Comparison of ENCODE assay signal across 23 mouse cellular contexts in the genomic region with DNA sequence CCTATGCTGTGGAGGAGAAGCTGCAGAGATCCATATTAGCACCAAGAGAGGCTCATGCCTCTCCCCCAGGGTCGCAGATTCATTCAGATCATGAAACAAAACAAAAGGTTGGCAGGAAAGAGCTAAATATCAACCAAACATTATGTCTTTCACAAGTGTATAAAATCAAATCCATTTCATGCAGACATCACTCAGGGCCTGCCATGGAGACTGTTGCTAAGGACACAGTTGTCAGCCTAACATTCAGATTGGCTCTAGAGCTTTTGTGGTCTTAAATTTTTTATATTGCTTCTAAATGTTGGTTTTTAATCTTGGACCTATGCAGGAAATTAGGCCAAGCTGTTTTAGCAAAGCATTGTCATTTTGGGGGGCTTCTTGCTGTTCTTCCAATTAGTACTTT. TPM values are rescaled to one million over a fixed set of nuclear protein-coding genes. Genes with fewer than 3 reads are reported as not detected.
DNase-seq lines count a peak whose midpoint lies in the region; ATAC-seq and TF ChIP-seq lines count a peak whose summit lies in the region.
"Had no signal": no experiment of that assay in that cellular context is flagged by ENCODE, and none has a peak within 500 bp of the region (broad histone marks: within the 10 kb centered on the region; RNA-seq: fewer than 3 reads in every experiment).

No protein-coding gene starts in this region.

- H3K27ac ChIP-seq in heart, adult 2 months: no peak overlapping the region
- peak overlapping the region; percentile 74 for H3K27ac ChIP-seq in layer of hippocampus, adult 2 months
- H3K27ac ChIP-seq in midbrain, embryonic 16.5 days (ENCODE audit: low read length): peak overlapping the region; percentile 38; the same call in 1 of the 2 replicates
- H3K27ac ChIP-seq in midbrain, embryonic 11.5 days (ENCODE audit: low read depth, low read length): no peak overlapping the region
- H3K27ac ChIP-seq: hindbrain, embryonic 14.5 days had no signal

- peaks cover 6% of the 10 kb centered on the region; the same call in 1 of the 2 replicates for H3K4me1 ChIP-seq in heart, adult 2 months (ENCODE audit: control insufficient read depth, insufficient read depth, low read length)
- H3K4me1 ChIP-seq in midbrain, embryonic 16.5 days (ENCODE audit: control insufficient read depth, insufficient read depth, low read length): no peaks in the 10 kb centered on the region
- H3K4me1 ChIP-seq in midbrain, embryonic 11.5 days (ENCODE audit: control insufficient read depth, insufficient read depth, low read length): no peaks in the 10 kb centered on the region

- no peaks in the 10 kb centered on the region for H3K27me3 ChIP-seq in heart, adult 2 months (ENCODE audit: control insufficient read depth, insufficient read depth, low read length)
- no peaks in the 10 kb centered on the region for H3K27me3 ChIP-seq in midbrain, embryonic 16.5 days (ENCODE audit: control insufficient read depth, insufficient read depth, low read depth, low read length)
- H3K27me3 ChIP-seq in midbrain, embryonic 11.5 days (ENCODE audit: control insufficient read depth, insufficient read depth, low read length): no peaks in the 10 kb centered on the region
- H3K27me3 ChIP-seq: CH12.LX had no signal

- H3K79me2 ChIP-seq in heart, adult 2 months (replicated peaks; ENCODE audit: control insufficient read depth, insufficient read depth, low read length): 0 out of 2 replicates have a peak, but pooled peaks cover 1% of the 10 kb centered on the region

- H3K4me3 ChIP-seq in heart, adult 2 months: no peak overlapping the region
- no peak overlapping the region for H3K4me3 ChIP-seq in layer of hippocampus, adult 2 months
- H3K4me3 ChIP-seq in midbrain, embryonic 16.5 days (ENCODE audit: low read depth, low read length): no peak overlapping the region
- H3K4me3 ChIP-seq in midbrain, embryonic 11.5 days (ENCODE audit: low read depth, low read length): no peak overlapping the region

- no peak for DNase-seq in heart, adult 2 months
- no peak for DNase-seq in heart, adult 8-10 months (ENCODE audit: low spot score)
- no peak for DNase-seq in layer of hippocampus, adult 2 months (ENCODE audit: low spot score in 2 of 2)
- no peak for DNase-seq in layer of hippocampus, postnatal 10 days (ENCODE audit: low spot score in 2 of 2)
- DNase-seq in midbrain, embryonic 11.5 days (ENCODE audit: low spot score, missing footprints): no peak
- DNase-seq: adrenal gland, postnatal 10 days; adrenal gland, postnatal 36 days; B cell, adult 2 months; cerebellum, adult 18-20 months; cerebellum, adult 9-10 months; cerebellum, postnatal 14 days; gastrocnemius, postnatal 25 days; heart, adult 18-20 months had no signal

- 0 out of 2 replicates have a peak, but pooled peaks have one; percentile 4 for TF ChIP-seq POLR2A in heart, adult 2 months (IDR thresholded peaks at IDR 0.05; ENCODE audit: insufficient read depth, low read depth, low read length)

- peaks cover 2% of the 10 kb centered on the region; the same call in 1 of the 2 replicates for H3K9me3 ChIP-seq in midbrain, embryonic 16.5 days (replicated peaks; ENCODE audit: control insufficient read depth, low read length, poor library complexity, severe bottlenecking)
- H3K9me3 ChIP-seq in midbrain, embryonic 11.5 days (ENCODE audit: control insufficient read depth, low read length): no peaks in the 10 kb centered on the region
- H3K9me3 ChIP-seq: G1E had no signal

- intact Hi-C loops in heart, adult 2 months (cut with DNase I): no loop called here

- H3K9ac ChIP-seq in heart, adult 2 months (ENCODE audit: low read depth, low read length): no peak overlapping the region
- no peak overlapping the region for H3K9ac ChIP-seq in midbrain, embryonic 16.5 days (ENCODE audit: low read depth, low read length)
- H3K9ac ChIP-seq in midbrain, embryonic 11.5 days (ENCODE audit: low read length): no peak overlapping the region
- H3K9ac ChIP-seq: hindbrain, embryonic 14.5 days had no signal

- no peak for TF ChIP-seq EP300 in heart, adult 2 months (IDR thresholded peaks at IDR 0.05; ENCODE audit: insufficient read depth, low read depth, low read length)

- no peak for TF ChIP-seq CTCF in heart, adult 2 months (IDR thresholded peaks at IDR 0.05)
- TF ChIP-seq CTCF in layer of hippocampus, adult 2 months (conservative IDR thresholded peaks at IDR 0.05): no peak

- H3K36me3 ChIP-seq in heart, adult 2 months (ENCODE audit: control insufficient read depth, insufficient read depth, low read length): peaks cover 36% of the 10 kb centered on the region
- no peaks in the 10 kb centered on the region for H3K36me3 ChIP-seq in midbrain, embryonic 16.5 days (ENCODE audit: control insufficient read depth, insufficient read depth, low read length)
- no peaks in the 10 kb centered on the region for H3K36me3 ChIP-seq in midbrain, embryonic 11.5 days (ENCODE audit: control insufficient read depth, insufficient read depth, low read length)
- H3K36me3 ChIP-seq: G1E had no signal

- H3K4me2 ChIP-seq in midbrain, embryonic 16.5 days (ENCODE audit: low read length): no peak overlapping the region
- H3K4me2 ChIP-seq in midbrain, embryonic 11.5 days: no peak overlapping the region
- H3K4me2 ChIP-seq: heart, embryonic 11.5 days; hindbrain, embryonic 14.5 days had no signal

- peak; percentile 64; the same call in 1 of the 2 replicates for ATAC-seq in midbrain, embryonic 16.5 days
- ATAC-seq in midbrain, embryonic 11.5 days (ENCODE audit: low FRiP score): no peak
- ATAC-seq: forebrain, embryonic 14.5 days; Patski had no signal

- 70% methylated on average over 1 of the region's 1 CpGs for WGBS in heart, adult 2 months
- WGBS in midbrain, embryonic 16.5 days: 96% methylated on average over 1 of the region's 1 CpGs
- 77% methylated on average over 1 of the region's 1 CpGs for WGBS in midbrain, embryonic 11.5 days

RNA-seq across cellular contexts. Expression of a gene that starts 8.1 kb away (rescaled TPM):
- total RNA-seq in heart, adult 2 months (2021): 1,000 to 10,000 TPM; 2,250 to 2,602 TPM
- polyA plus RNA-seq in heart, adult 2 months (2012; rRNA removed): 2,389 and 3,414 TPM in 2 replicates
- total RNA-seq in heart, adult 8-10 months (2022): 1,000 to 10,000 TPM; 2,501 to 2,686 (median 2,598) TPM
- total RNA-seq in layer of hippocampus, adult 2 months (2021): under 1 TPM; 0.32 to 0.41 TPM
- under 1 TPM; 0.38 to 0.48 TPM for total RNA-seq in layer of hippocampus, postnatal 10 days (2021)
- polyA plus RNA-seq in midbrain, embryonic 16.5 days (2015; fragmentation: Nextera tagmentation; extraction: Ambion mirVana): not detected in 2 replicates
- polyA plus RNA-seq in midbrain, embryonic 11.5 days (2014; fragmentation: Nextera tagmentation; extraction: Ambion mirVana): not detected in 2 replicates
- total RNA-seq: adrenal gland, postnatal 36 days; CH12.LX; G1E; hematopoietic stem cell, adult 5-6 weeks had no signal
- polyA plus RNA-seq: embryonic facial prominence, embryonic 11.5 days; forebrain, embryonic 11.5 days; forebrain, embryonic 14.5 days; G1E; Patski had no signal

Comparison
In these comparisons a context has a peak if more than half of its experiments do, and no peak if none do; other contexts are left out.
1. H3K27ac ChIP-seq: peak in layer of hippocampus, adult 2 months (single experiment) and midbrain, embryonic 16.5 days (single experiment); none in heart, adult 2 months (single experiment) and midbrain, embryonic 11.5 days (single experiment).
2. RNA of a gene that starts 8.1 kb away (total RNA-seq): 2,501 to 2,686 TPM in heart, adult 8-10 months and 2,250 to 2,602 TPM in heart, adult 2 months; 0.38 to 0.48 TPM in layer of hippocampus, postnatal 10 days and 0.32 to 0.41 TPM in layer of hippocampus, adult 2 months; every median in the first group is over 1,000 times any median in the second.